Mouse (Mus musculus): Measurements from ENCODE around the gene Drosha.

GRCm38 (mm10) chr15:12798043-12798442 is 26.6 kb upstream of the Drosha start:
- TF ChIP-seq GATA1 (IDR thresholded peaks at IDR 0.05; ENCODE audit: borderline replicate concordance, low read length): no peak
- TF ChIP-seq FLI1 (IDR thresholded peaks at IDR 0.05; ENCODE audit: low read length): no peak
